Mouse (Mus musculus) liver, postnatal 0 days (tissue): Measurements from ENCODE around the gene Art2b.
"Not testable (repeated sequence)": the region's sequence is repeated elsewhere in the genome, so short reads cannot be mapped to it uniquely, and the experiment has no call there.

Experiments
- CTCF ChIP-seq: sonication (generic); IDR thresholded peaks from 2 replicates; pipeline ENCODE4 v1.5.1; 2016; ENCODE audit warnings: antibody characterized with exemption, low read depth
- EP300 ChIP-seq: IDR thresholded peaks from 2 replicates; pipeline ENCODE4 v1.6.1; 2016; ENCODE audit warnings: antibody characterized with exemption, low read depth, mild to moderate bottlenecking

DNA sequence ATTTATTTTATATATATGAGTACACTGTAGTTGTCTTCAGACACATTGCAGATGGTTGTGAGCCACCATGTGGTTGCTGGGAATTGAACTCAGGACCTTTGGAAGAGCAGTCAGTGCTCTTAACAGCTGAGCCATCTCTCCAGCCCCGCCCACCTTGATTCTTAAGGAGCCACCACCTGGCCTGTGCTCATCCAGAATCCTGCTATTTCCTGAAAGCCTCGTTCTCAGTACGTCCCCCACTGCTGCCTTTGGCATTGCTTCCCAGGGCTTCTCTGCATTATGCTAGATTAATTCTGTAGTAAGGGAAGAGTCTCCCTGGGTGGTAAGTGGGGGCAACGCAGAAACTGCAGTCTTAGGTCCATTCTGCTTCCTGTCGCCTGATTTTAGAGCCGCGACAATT is 41.8 kb upstream of the Art2b start:
- not testable (repeated sequence) for TF ChIP-seq CTCF, EP300
